Comparison of ENCODE assay signal across 33 mouse cellular contexts in the genomic region with DNA sequence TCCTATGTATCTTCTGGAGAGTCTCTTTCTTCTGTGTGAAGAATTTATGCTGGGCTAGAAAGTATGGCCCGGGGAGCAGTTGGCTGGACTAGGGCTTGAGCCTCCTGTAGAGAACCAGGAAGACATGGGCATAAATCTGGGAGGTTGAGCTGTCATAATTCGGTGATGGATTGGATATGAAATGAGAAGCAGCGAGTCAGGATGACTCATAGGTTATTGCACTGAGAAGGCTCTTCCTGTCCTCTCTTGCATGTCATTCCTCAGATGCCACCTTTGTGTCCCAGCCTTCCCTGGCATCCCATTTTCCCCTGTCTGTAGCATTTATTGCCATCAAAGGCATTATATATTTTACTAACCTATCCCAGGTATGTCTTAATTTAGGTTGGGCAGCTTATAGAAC.
DNase-seq lines count a peak whose midpoint lies in the region; ATAC-seq and TF ChIP-seq lines count a peak whose summit lies in the region.
"Had no signal": no experiment of that assay in that cellular context is flagged by ENCODE, and none has a peak within 500 bp of the region (broad histone marks: within the 10 kb centered on the region; RNA-seq: fewer than 3 reads in every experiment).

No protein-coding gene starts in this region.

- no peaks in the 10 kb centered on the region for H3K4me1 ChIP-seq in midbrain, embryonic 11.5 days (ENCODE audit: control insufficient read depth, insufficient read depth, low read length)
- H3K4me1 ChIP-seq in midbrain, embryonic 15.5 days: no peaks in the 10 kb centered on the region
- H3K4me1 ChIP-seq: embryonic facial prominence, embryonic 10.5 days; embryonic facial prominence, embryonic 13.5 days; forebrain, embryonic 10.5 days; forebrain, embryonic 13.5 days; hindbrain, embryonic 10.5 days; hindbrain, embryonic 13.5 days; intestine, embryonic 15.5 days had no signal

- no peak overlapping the region for H3K4me3 ChIP-seq in midbrain, embryonic 11.5 days (ENCODE audit: low read depth, low read length)
- H3K4me3 ChIP-seq in midbrain, embryonic 15.5 days: no peak overlapping the region
- no peak overlapping the region for H3K4me3 ChIP-seq in myocyte
- H3K4me3 ChIP-seq: embryonic facial prominence, embryonic 10.5 days; embryonic facial prominence, embryonic 13.5 days; forebrain, embryonic 10.5 days; forebrain, embryonic 13.5 days; gastrocnemius, adult 2 months; heart, embryonic 12.5 days; heart, embryonic 15.5 days; hindbrain, embryonic 10.5 days; hindbrain, embryonic 13.5 days; intestine, embryonic 15.5 days had no signal

- H3K79me2 ChIP-seq in myocyte (ENCODE audit: control insufficient read depth, insufficient read depth): no peaks in the 10 kb centered on the region

- H3K4me2 ChIP-seq in midbrain, embryonic 11.5 days: no peak overlapping the region
- H3K4me2 ChIP-seq in midbrain, embryonic 15.5 days: no peak overlapping the region
- H3K4me2 ChIP-seq in myocyte (ENCODE audit: low read depth): no peak overlapping the region
- H3K4me2 ChIP-seq: embryonic facial prominence, embryonic 13.5 days; forebrain, embryonic 13.5 days; heart, embryonic 12.5 days; heart, embryonic 15.5 days; hindbrain, embryonic 13.5 days; intestine, embryonic 15.5 days had no signal

- no peaks in the 10 kb centered on the region for H3K36me3 ChIP-seq in midbrain, embryonic 11.5 days (ENCODE audit: control insufficient read depth, insufficient read depth, low read length)
- H3K36me3 ChIP-seq in midbrain, embryonic 15.5 days (replicated peaks): no peaks in the 10 kb centered on the region
- H3K36me3 ChIP-seq in myocyte (ENCODE audit: control insufficient read depth, insufficient read depth): no peaks in the 10 kb centered on the region
- H3K36me3 ChIP-seq: embryonic facial prominence, embryonic 10.5 days; embryonic facial prominence, embryonic 13.5 days; forebrain, embryonic 10.5 days; heart, embryonic 12.5 days; heart, embryonic 15.5 days; hindbrain, embryonic 10.5 days; hindbrain, embryonic 13.5 days; intestine, embryonic 15.5 days had no signal

- no peak overlapping the region for H3K27ac ChIP-seq in midbrain, embryonic 11.5 days (ENCODE audit: low read depth, low read length)
- H3K27ac ChIP-seq in midbrain, embryonic 15.5 days: no peak overlapping the region
- H3K27ac ChIP-seq: embryonic facial prominence, embryonic 10.5 days; embryonic facial prominence, embryonic 13.5 days; forebrain, embryonic 10.5 days; forebrain, embryonic 13.5 days; gastrocnemius, adult 2 months; heart, embryonic 15.5 days; hindbrain, embryonic 10.5 days; hindbrain, embryonic 13.5 days; intestine, embryonic 15.5 days had no signal

- DNase-seq in adrenal gland, adult (ENCODE audit: inconsistent age in 2 of 2, low spot score in 1 of 2): peak; percentile 42 to 79
- DNase-seq in adrenal gland, adult 8-10 months: no peak
- DNase-seq in midbrain, embryonic 11.5 days (ENCODE audit: low spot score, missing footprints): peak; percentile 31
- DNase-seq in right cerebral cortex, adult 18-20 months: no peak
- no peak for DNase-seq in cerebellum, postnatal 36 days
- DNase-seq: adrenal gland, postnatal 14 days; B cell, adult 2 months; cerebellum, adult 18-20 months; cerebellum, adult 9-10 months; cerebellum, postnatal 14 days; embryo, embryonic 11 days; forebrain, postnatal 0 days; gastrocnemius, adult 2 months; gastrocnemius, postnatal 25 days; heart, adult 18-20 months; heart, postnatal 10 days; heart, postnatal 36 days; kidney, adult 11 months had no signal

- no peaks in the 10 kb centered on the region for H3K27me3 ChIP-seq in midbrain, embryonic 11.5 days (ENCODE audit: control insufficient read depth, insufficient read depth, low read length)
- H3K27me3 ChIP-seq in midbrain, embryonic 15.5 days (replicated peaks): no peaks in the 10 kb centered on the region
- no peaks in the 10 kb centered on the region for H3K27me3 ChIP-seq in myocyte (ENCODE audit: control insufficient read depth, insufficient read depth, insufficient read length)
- H3K27me3 ChIP-seq: embryonic facial prominence, embryonic 13.5 days; forebrain, embryonic 13.5 days; heart, embryonic 12.5 days; heart, embryonic 15.5 days; hindbrain, embryonic 13.5 days; intestine, embryonic 15.5 days; Patski had no signal

- H3ac ChIP-seq in myocyte (ENCODE audit: control insufficient read depth, insufficient read length): no peak overlapping the region

- no peak for ATAC-seq in midbrain, embryonic 11.5 days (ENCODE audit: low FRiP score)
- ATAC-seq in midbrain, embryonic 15.5 days (replicated peaks): no peak
- 0 out of 2 replicates have a peak, but pooled peaks have one; percentile 36 for ATAC-seq in common myeloid progenitor, adult 5-6 weeks (replicated peaks; ENCODE audit: low read depth, poor library complexity, severe bottlenecking)
- ATAC-seq: CD4-positive, CD25-positive, alpha-beta regulatory T cell, adult 4 months; forebrain, embryonic 13.5 days; forebrain, postnatal 0 days; hindbrain, embryonic 16.5 days; intestine, embryonic 15.5 days; Patski had no signal

- TF ChIP-seq POLR2A in myocyte (IDR thresholded peaks at IDR 0.05; ENCODE audit: insufficient read length, low read depth): no peak

- H3K9me3 ChIP-seq in midbrain, embryonic 11.5 days (ENCODE audit: control insufficient read depth, low read length): no peaks in the 10 kb centered on the region
- no peaks in the 10 kb centered on the region for H3K9me3 ChIP-seq in midbrain, embryonic 15.5 days
- H3K9me3 ChIP-seq: embryonic facial prominence, embryonic 10.5 days; embryonic facial prominence, embryonic 13.5 days; forebrain, embryonic 10.5 days; forebrain, embryonic 13.5 days; heart, embryonic 12.5 days; heart, embryonic 15.5 days; hindbrain, embryonic 10.5 days; hindbrain, embryonic 13.5 days; intestine, embryonic 15.5 days had no signal

- no peak overlapping the region for H3K9ac ChIP-seq in midbrain, embryonic 11.5 days (ENCODE audit: low read length)
- no peak overlapping the region for H3K9ac ChIP-seq in midbrain, embryonic 15.5 days
- H3K9ac ChIP-seq: embryonic facial prominence, embryonic 13.5 days; forebrain, embryonic 13.5 days; forebrain, postnatal 0 days; heart, embryonic 12.5 days; heart, embryonic 15.5 days; hindbrain, embryonic 13.5 days; intestine, embryonic 15.5 days had no signal

- 91% methylated on average over 3 of the region's 3 CpGs for WGBS in midbrain, embryonic 11.5 days
- 95% methylated on average over 3 of the region's 3 CpGs for WGBS in midbrain, embryonic 15.5 days

TF ChIP-seq in myocyte, 11 proteins besides CTCF, POLR2A, EP300 and RAD21:
- TF ChIP-seq TCF3 (IDR thresholded peaks at IDR 0.05; ENCODE audit: insufficient read length, low read depth) (no peak), MAX (IDR thresholded peaks at IDR 0.05; ENCODE audit: low read depth) (no peak), CEBPB (IDR thresholded peaks at IDR 0.05; ENCODE audit: insufficient read depth, poor library complexity, severe bottlenecking) (0 out of 2 replicates have a peak, but pooled peaks have one; percentile 33)

Comparison
In these comparisons a context has a peak if more than half of its experiments do, and no peak if none do; other contexts are left out.
1. DNase-seq: peak in adrenal gland, adult (2 of 2) and midbrain, embryonic 11.5 days (single experiment); none in adrenal gland, adult 8-10 months (single experiment), right cerebral cortex, adult 18-20 months (single experiment) and cerebellum, postnatal 36 days (0 of 2).